Mouse (Mus musculus): ENCODE measurements at regions not wholly inside any gene's neighbourhood (a gene's known extent, or its start where the extent isn't known, plus 50 kb on each side); places are given as distances from the start of the nearest gene placed in this dataset.

DNA sequence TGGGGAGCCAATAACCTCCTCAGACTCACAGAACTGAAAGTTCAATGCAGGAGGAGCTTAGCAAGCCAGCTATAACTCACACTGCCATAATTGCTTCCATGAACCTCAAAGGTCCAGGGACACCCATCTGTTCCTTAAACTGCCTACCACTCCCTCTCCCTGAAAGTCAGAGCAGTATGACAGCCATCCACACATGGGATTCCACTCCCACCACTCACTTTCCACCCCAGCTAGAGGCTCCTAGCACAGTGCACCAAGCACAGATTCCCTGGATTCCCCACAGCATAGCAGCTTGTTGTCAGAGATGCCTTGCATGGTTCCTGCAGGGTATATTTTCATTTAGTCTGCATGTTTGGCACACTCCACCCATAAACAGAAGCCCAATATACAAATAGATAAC, 76.1 kb upstream of the Vgll2 start:
- Histone ChIP-seq H3K27ac (replicated peaks; ENCODE audit: low read depth, low read length) (no peak overlapping the region), H3K4me1 (ENCODE audit: control insufficient read depth, insufficient read depth, low read length) (no peaks in the 10 kb centered on the region), H3K27me3 (ENCODE audit: control insufficient read depth, insufficient read depth, low read length) (no peaks in the 10 kb centered on the region), H3K9me3 (ENCODE audit: control insufficient read depth, low read length) (no peaks in the 10 kb centered on the region), H3K9ac (replicated peaks; ENCODE audit: low read length) (no peak overlapping the region), H3K4me3 (replicated peaks; ENCODE audit: low read depth, low read length) (no peak overlapping the region), H3K4me2 (ENCODE audit: low read length) (no peak overlapping the region), H3K36me3 (ENCODE audit: control insufficient read depth, insufficient read depth, low read length) (no peaks in the 10 kb centered on the region)
- DNase-seq (no peak), ATAC-seq (ENCODE audit: low FRiP score, low TSS enrichment) (no peak)

DNA sequence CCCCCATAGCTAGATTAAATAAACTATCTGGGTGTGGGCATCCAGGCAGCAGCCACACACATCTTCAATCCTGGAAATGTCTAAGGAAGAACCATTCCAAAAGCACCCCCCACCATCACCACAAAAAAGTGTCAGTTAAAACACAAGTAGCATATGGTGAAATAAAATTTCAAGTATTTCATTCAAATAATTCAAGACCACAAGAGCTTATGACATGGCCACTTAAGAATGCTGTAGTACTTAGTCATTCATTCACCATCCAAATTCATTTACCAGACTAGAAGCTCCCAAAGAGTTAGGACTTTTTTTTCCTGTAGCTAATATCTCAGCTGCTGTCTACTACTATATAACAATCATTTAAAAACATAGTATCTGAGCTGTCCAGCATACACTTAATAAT, 75.4 kb upstream of the Vgll2 start:
- Histone ChIP-seq H3K9me3 (ENCODE audit: control insufficient read depth, low read length) (no peaks in the 10 kb centered on the region), H3K27me3 (ENCODE audit: control insufficient read depth, insufficient read depth, low read length) (no peaks in the 10 kb centered on the region), H3K27ac (replicated peaks; ENCODE audit: low read depth, low read length) (no peak overlapping the region), H3K4me1 (ENCODE audit: control insufficient read depth, insufficient read depth, low read length) (no peaks in the 10 kb centered on the region), H3K36me3 (ENCODE audit: control insufficient read depth, insufficient read depth, low read length) (no peaks in the 10 kb centered on the region), H3K4me2 (ENCODE audit: low read length) (no peak overlapping the region), H3K4me3 (replicated peaks; ENCODE audit: low read depth, low read length) (no peak overlapping the region), H3K9ac (replicated peaks; ENCODE audit: low read length) (no peak overlapping the region)
- DNase-seq, result no peak
- ATAC-seq (ENCODE audit: low FRiP score, low TSS enrichment), result no peak

DNA sequence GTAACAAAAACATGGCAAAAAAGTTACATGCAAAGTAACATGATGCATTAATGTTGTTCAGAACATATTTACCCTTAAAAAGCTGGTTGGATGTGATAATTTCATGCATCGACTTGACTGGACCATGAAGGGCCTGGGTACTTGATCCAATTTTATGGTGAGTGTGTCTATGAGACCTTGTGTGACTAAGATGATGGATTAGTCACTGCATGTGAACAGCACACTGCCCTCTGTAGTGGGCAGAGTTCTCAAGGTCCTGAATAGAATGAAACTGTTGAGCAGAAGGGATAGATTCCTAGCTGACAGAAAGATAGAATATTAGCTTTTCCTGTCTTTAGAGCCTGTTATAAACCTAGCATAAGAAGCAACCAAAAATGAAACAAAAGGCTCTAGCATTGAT, 72.3 kb upstream of the Vgll2 start:
- DNase-seq, result no peak
- Histone ChIP-seq H3K27me3 (ENCODE audit: control insufficient read depth, insufficient read depth, low read length) (no peaks in the 10 kb centered on the region), H3K9ac (replicated peaks; ENCODE audit: low read length) (no peak overlapping the region), H3K36me3 (ENCODE audit: control insufficient read depth, insufficient read depth, low read length) (no peaks in the 10 kb centered on the region), H3K4me2 (ENCODE audit: low read length) (no peak overlapping the region), H3K4me1 (ENCODE audit: control insufficient read depth, insufficient read depth, low read length) (no peaks in the 10 kb centered on the region), H3K27ac (replicated peaks; ENCODE audit: low read depth, low read length) (no peak overlapping the region), H3K4me3 (replicated peaks; ENCODE audit: low read depth, low read length) (no peak overlapping the region), H3K9me3 (ENCODE audit: control insufficient read depth, low read length) (no peaks in the 10 kb centered on the region)
- 45% methylated on average over 1 of the region's 1 CpGs for WGBS
- ATAC-seq (ENCODE audit: low FRiP score, low TSS enrichment), result no peak

DNA sequence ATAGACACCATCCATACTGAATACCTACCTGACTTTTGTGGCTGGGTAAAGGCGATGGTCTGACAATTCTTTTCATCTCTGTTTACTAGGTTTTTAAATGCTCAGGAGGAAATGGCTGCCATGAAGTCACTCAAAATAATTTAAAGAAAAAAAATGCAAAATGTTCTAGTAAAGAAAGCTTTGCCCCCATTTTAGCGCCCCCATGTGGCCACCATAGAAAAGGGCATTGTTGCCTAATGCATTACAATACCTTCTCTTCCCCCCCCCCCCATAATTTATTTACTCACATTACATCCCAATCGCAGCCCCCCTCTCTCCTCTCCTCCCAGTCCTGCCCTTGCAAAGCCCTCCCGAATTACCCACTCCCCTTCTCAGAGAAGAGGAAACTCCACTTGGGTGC, 70.3 kb upstream of the Vgll2 start:
- no peaks in the 10 kb centered on the region for H3K27me3 ChIP-seq (ENCODE audit: control insufficient read depth, insufficient read depth, low read length)
- H3K4me2 ChIP-seq (ENCODE audit: low read length), result no peak overlapping the region
- H3K27ac ChIP-seq (replicated peaks; ENCODE audit: low read depth, low read length), result no peak overlapping the region
- H3K9me3 ChIP-seq (ENCODE audit: control insufficient read depth, low read length), result no peaks in the 10 kb centered on the region
- 67% methylated on average over 4 of the region's 4 CpGs for WGBS
- no peak overlapping the region for H3K9ac ChIP-seq (replicated peaks; ENCODE audit: low read length)
- H3K4me1 ChIP-seq (ENCODE audit: control insufficient read depth, insufficient read depth, low read length), result no peaks in the 10 kb centered on the region
- no peaks in the 10 kb centered on the region for H3K36me3 ChIP-seq (ENCODE audit: control insufficient read depth, insufficient read depth, low read length)
- H3K4me3 ChIP-seq (replicated peaks; ENCODE audit: low read depth, low read length), result no peak overlapping the region
- DNase-seq (no peak), ATAC-seq (ENCODE audit: low FRiP score, low TSS enrichment) (no peak)

DNA sequence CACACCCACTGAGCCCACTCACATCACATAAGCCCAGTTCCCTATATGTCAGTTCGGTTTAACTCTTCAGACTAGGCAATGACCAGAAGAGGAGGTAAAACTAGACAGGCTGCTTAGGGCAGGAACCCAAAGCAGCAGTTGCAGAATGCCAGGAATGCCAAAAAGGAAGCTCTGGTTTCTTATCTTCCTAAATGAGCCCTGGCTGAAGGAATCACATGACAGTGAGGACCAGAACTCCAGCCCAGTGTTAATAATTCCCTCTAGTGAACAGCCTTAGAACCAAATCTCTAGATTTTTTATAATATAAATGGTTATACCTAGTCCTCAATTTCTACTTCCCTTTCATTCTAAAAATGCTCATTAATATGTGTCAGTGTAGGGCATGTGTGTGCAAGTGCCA, 65.8 kb upstream of the Vgll2 start:
- H3K4me3 ChIP-seq (replicated peaks; ENCODE audit: low read depth, low read length), result no peak overlapping the region
- H3K36me3 ChIP-seq (ENCODE audit: control insufficient read depth, insufficient read depth, low read length), result no peaks in the 10 kb centered on the region
- no peak overlapping the region for H3K4me2 ChIP-seq (ENCODE audit: low read length)
- ATAC-seq (ENCODE audit: low FRiP score, low TSS enrichment), result no peak
- H3K9ac ChIP-seq (replicated peaks; ENCODE audit: low read length), result no peak overlapping the region
- H3K27ac ChIP-seq (replicated peaks; ENCODE audit: low read depth, low read length), result no peak overlapping the region
- H3K4me1 ChIP-seq (ENCODE audit: control insufficient read depth, insufficient read depth, low read length), result no peaks in the 10 kb centered on the region
- H3K9me3 ChIP-seq (ENCODE audit: control insufficient read depth, low read length), result no peaks in the 10 kb centered on the region
- H3K27me3 ChIP-seq (ENCODE audit: control insufficient read depth, insufficient read depth, low read length), result no peaks in the 10 kb centered on the region
- WGBS, result 74% methylated on average over 1 of the region's 1 CpGs
- DNase-seq, result no peak

DNA sequence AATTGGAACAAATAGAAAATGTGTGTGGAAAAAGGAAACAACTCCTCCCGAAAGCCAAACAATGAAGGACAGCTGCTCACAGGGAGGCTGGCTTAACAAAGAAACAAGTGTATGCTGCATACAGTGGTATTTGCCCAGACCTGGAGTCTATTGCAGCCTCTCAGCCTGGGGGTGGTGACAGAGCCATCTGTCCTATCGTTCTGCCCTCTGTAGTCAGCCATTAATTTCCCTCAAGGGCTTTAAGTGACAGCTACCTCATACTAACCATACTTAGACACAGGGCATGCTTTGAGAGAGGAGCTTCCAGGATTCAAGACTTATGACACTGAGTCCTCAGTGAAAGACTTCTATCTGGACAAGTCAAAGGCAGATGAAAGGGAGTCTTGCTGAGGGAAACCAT, 60.8 kb upstream of the Vgll2 start:
- Histone ChIP-seq H3K4me1 (ENCODE audit: control insufficient read depth, insufficient read depth, low read length) (no peaks in the 10 kb centered on the region), H3K4me3 (replicated peaks; ENCODE audit: low read depth, low read length) (no peak overlapping the region), H3K9ac (replicated peaks; ENCODE audit: low read length) (no peak overlapping the region), H3K27me3 (ENCODE audit: control insufficient read depth, insufficient read depth, low read length) (no peaks in the 10 kb centered on the region), H3K27ac (replicated peaks; ENCODE audit: low read depth, low read length) (no peak overlapping the region), H3K9me3 (ENCODE audit: control insufficient read depth, low read length) (no peaks in the 10 kb centered on the region), H3K4me2 (ENCODE audit: low read length) (no peak overlapping the region), H3K36me3 (ENCODE audit: control insufficient read depth, insufficient read depth, low read length) (no peaks in the 10 kb centered on the region)
- DNase-seq (peak; percentile 33), ATAC-seq (ENCODE audit: low FRiP score, low TSS enrichment) (peak; percentile 83)
- WGBS, result 6% methylated on average over 2 of the region's 2 CpGs

DNA sequence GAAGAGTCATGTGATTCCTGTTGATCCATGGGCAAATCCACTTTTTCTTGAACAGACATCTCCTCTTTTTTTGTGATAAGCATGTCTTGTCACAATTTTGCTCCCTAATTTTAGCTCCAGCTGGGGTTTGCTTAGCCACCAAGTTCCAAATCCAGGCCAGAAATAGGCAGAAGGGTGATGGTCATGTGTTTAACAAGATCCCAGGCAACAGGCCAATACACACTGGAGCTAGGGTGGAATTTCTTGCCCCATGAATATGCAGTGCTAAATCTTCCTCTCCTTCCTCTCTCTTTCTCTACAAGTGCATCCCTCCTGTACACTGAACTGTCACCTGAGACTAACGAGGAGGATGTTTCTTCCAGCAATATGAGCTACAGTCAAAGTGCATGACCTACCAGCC, 58.6 kb upstream of the Vgll2 start:
- WGBS, result 91% methylated on average over 1 of the region's 1 CpGs
- ATAC-seq (ENCODE audit: low FRiP score, low TSS enrichment), result no peak
- H3K4me2 ChIP-seq (ENCODE audit: low read length), result no peak overlapping the region
- DNase-seq, result no peak
- H3K36me3 ChIP-seq (ENCODE audit: control insufficient read depth, insufficient read depth, low read length), result no peaks in the 10 kb centered on the region
- H3K27ac ChIP-seq (replicated peaks; ENCODE audit: low read depth, low read length), result no peak overlapping the region
- no peak overlapping the region for H3K9ac ChIP-seq (replicated peaks; ENCODE audit: low read length)
- H3K9me3 ChIP-seq (ENCODE audit: control insufficient read depth, low read length), result no peaks in the 10 kb centered on the region
- H3K27me3 ChIP-seq (ENCODE audit: control insufficient read depth, insufficient read depth, low read length), result no peaks in the 10 kb centered on the region
- H3K4me3 ChIP-seq (replicated peaks; ENCODE audit: low read depth, low read length), result no peak overlapping the region
- H3K4me1 ChIP-seq (ENCODE audit: control insufficient read depth, insufficient read depth, low read length), result no peaks in the 10 kb centered on the region

DNA sequence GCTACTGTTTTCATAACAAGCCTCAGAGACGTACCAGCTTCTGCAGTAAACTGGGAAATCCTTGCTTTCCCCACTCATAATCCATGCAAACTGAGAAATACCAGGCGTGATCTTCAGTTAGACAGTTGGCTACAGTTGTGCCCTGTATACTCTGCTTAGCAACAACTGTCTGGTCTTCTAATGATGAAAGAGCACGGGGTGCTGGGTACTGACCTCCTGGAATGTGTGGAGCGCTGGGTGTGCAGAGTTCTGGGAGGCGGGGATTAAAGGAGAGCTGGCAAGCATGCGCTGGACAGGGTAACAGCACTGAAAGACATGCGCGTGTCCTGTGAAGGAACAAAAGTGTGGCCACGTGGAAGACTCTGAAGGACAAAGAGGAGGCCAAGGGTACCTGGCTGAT, 52.2 kb upstream of the Vgll2 start:
- Histone ChIP-seq H3K27ac (replicated peaks; ENCODE audit: low read depth, low read length) (no peak overlapping the region), H3K9me3 (ENCODE audit: control insufficient read depth, low read length) (no peaks in the 10 kb centered on the region), H3K4me3 (replicated peaks; ENCODE audit: low read depth, low read length) (no peak overlapping the region), H3K4me1 (ENCODE audit: control insufficient read depth, insufficient read depth, low read length) (no peaks in the 10 kb centered on the region), H3K4me2 (ENCODE audit: low read length) (no peak overlapping the region), H3K9ac (replicated peaks; ENCODE audit: low read length) (no peak overlapping the region), H3K27me3 (ENCODE audit: control insufficient read depth, insufficient read depth, low read length) (no peaks in the 10 kb centered on the region), H3K36me3 (ENCODE audit: control insufficient read depth, insufficient read depth, low read length) (no peaks in the 10 kb centered on the region)
- 74% methylated on average over 9 of the region's 9 CpGs for WGBS
- no peak for ATAC-seq (ENCODE audit: low FRiP score, low TSS enrichment)
- DNase-seq, result no peak
